Mouse (Mus musculus): Measurements from ENCODE around the gene Gsta4. TPM values are rescaled to one million over a fixed set of nuclear protein-coding genes. Genes with fewer than 3 reads are reported as not detected.
"Not testable (repeated sequence)": the region's sequence is repeated elsewhere in the genome, so short reads cannot be mapped to it uniquely, and the experiment has no call there.

The Gsta4 gene
- 33.3 and 40.6 TPM in 2 replicates for polyA plus RNA-seq (2014; fragmentation: Nextera tagmentation; extraction: Ambion mirVana)

- not testable (repeated sequence) for H3K4me1 ChIP-seq (replicated peaks; ENCODE audit: control insufficient read depth, insufficient read depth, low read length); DNase-seq (ENCODE audit: low spot score); H3K9me3 ChIP-seq (ENCODE audit: control insufficient read depth, low read length); H3K27ac ChIP-seq (ENCODE audit: low read depth, low read length); H3K36me3 ChIP-seq (ENCODE audit: control insufficient read depth, insufficient read depth, low read length); H3K4me3 ChIP-seq (ENCODE audit: low read depth, low read length); H3K27me3 ChIP-seq (replicated peaks; ENCODE audit: control insufficient read depth, insufficient read depth, low read length); ATAC-seq (replicated peaks; ENCODE audit: low FRiP score); H3K9ac ChIP-seq (ENCODE audit: low read depth, low read length); H3K4me2 ChIP-seq
- 95% methylated on average over 4 of the region's 7 CpGs for WGBS
Observed at GRCm38 (mm10) chr9:78182474-78182873, at the start of gene Gsta4. Gsta4 (plus strand) TSS chr9:78182774.

DNA sequence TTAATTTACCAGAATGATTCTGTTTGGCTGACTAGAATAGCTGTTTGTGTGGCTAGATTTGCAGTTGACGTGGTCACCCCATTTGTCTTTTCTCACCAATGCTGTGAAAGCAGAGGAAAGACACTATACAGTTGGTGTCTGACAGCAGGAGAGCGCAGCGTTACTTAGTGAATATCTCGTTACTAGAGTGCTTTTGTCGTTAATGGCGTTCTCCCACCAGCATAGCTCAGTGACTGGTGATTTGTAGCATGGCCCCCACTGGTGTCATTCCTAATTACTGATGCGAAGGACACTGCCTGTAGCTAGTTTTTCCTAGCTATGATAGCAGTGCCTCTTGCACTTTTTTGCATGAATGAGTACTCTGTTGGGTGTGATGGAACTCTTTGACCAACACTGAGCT lies 46.9 kb upstream of the Gsta4 start:
- Histone ChIP-seq H3K4me2 (no peak overlapping the region), H3K9ac (ENCODE audit: low read depth, low read length) (no peak overlapping the region), H3K4me3 (ENCODE audit: low read depth, low read length) (no peak overlapping the region), H3K4me1 (replicated peaks; ENCODE audit: control insufficient read depth, insufficient read depth, low read length) (no peaks in the 10 kb centered on the region), H3K27me3 (replicated peaks; ENCODE audit: control insufficient read depth, insufficient read depth, low read length) (no peaks in the 10 kb centered on the region), H3K27ac (ENCODE audit: low read depth, low read length) (no peak overlapping the region), H3K9me3 (ENCODE audit: control insufficient read depth, low read length) (no peaks in the 10 kb centered on the region), H3K36me3 (ENCODE audit: control insufficient read depth, insufficient read depth, low read length) (peaks cover 6% of the 10 kb centered on the region; the same call in 1 of the 2 replicates)
- no peak for ATAC-seq (replicated peaks; ENCODE audit: low FRiP score)
- DNase-seq (ENCODE audit: low spot score), result no peak
- WGBS, result 79% methylated on average over 7 of the region's 7 CpGs

DNA sequence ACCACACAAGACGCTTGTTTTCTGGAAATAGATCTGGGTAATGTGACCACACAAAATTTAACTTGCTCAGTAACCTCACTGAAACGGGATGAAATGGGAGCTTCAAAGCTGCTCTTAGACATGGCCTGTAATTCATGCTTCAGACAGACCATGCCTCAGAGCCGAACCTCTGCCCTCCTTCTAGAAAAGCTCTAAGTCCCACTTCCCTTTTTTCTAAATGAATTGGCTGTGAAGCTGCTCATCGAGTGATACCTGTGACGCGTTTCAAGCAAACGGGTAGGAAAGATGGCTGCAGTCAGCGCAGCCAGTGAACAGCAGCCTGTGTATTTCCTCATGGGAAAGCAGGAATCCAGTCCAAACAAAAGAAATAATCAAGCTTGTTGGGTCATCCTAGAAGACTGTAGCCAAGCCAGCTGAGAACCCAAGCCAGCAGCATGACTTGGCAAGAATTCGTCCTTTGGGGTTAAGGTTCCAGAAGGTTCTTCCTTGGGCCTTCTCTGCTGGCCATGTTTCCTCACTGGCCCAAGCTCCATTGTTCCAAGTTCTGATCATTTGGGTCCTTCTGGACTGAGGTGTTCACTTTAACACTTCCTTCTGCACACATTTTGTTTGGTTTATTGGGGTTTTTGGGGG lies 44.4 kb upstream of the Gsta4 start:
- Histone ChIP-seq H3K4me3 (ENCODE audit: low read depth, low read length) (no peak overlapping the region), H3K4me2 (no peak overlapping the region), H3K9me3 (ENCODE audit: control insufficient read depth, low read length) (peaks cover 3% of the 10 kb centered on the region; the same call in 1 of the 2 replicates), H3K36me3 (ENCODE audit: control insufficient read depth, insufficient read depth, low read length) (peaks cover 12% of the 10 kb centered on the region), H3K9ac (ENCODE audit: low read depth, low read length) (no peak overlapping the region), H3K4me1 (replicated peaks; ENCODE audit: control insufficient read depth, insufficient read depth, low read length) (no peaks in the 10 kb centered on the region), H3K27ac (ENCODE audit: low read depth, low read length) (no peak overlapping the region), H3K27me3 (replicated peaks; ENCODE audit: control insufficient read depth, insufficient read depth, low read length) (no peaks in the 10 kb centered on the region)
- DNase-seq (ENCODE audit: low spot score) (no peak), ATAC-seq (replicated peaks; ENCODE audit: low FRiP score) (no peak)
- 84% methylated on average over 9 of the region's 9 CpGs for WGBS

- H3K9me3 ChIP-seq (ENCODE audit: control insufficient read depth, low read length), result peaks cover 3% of the 10 kb centered on the region; the same call in 1 of the 2 replicates
- no peak overlapping the region for H3K4me3 ChIP-seq (ENCODE audit: low read depth, low read length)
- 86% methylated on average over 4 of the region's 4 CpGs for whole genome bisulfite sequencing
- no peak for ATAC-seq (replicated peaks; ENCODE audit: low FRiP score)
- H3K27ac ChIP-seq (ENCODE audit: low read depth, low read length), result no peak overlapping the region
- H3K9ac ChIP-seq (ENCODE audit: low read depth, low read length), result no peak overlapping the region
- peaks cover 9% of the 10 kb centered on the region for H3K36me3 ChIP-seq (ENCODE audit: control insufficient read depth, insufficient read depth, low read length)
- DNase-seq (ENCODE audit: low spot score), result no peak
- no peaks in the 10 kb centered on the region for H3K4me1 ChIP-seq (replicated peaks; ENCODE audit: control insufficient read depth, insufficient read depth, low read length)
- no peaks in the 10 kb centered on the region for H3K27me3 ChIP-seq (replicated peaks; ENCODE audit: control insufficient read depth, insufficient read depth, low read length)
- H3K4me2 ChIP-seq, result no peak overlapping the region
Observed at GRCm38 (mm10) chr9:78139463-78139862, 43.1 kb upstream of the Gsta4 start.

GRCm38 (mm10) chr9:78146099-78146498 lies 36.5 kb upstream of the Gsta4 start:
- Histone ChIP-seq H3K9ac (ENCODE audit: low read depth, low read length) (no peak overlapping the region), H3K36me3 (ENCODE audit: control insufficient read depth, insufficient read depth, low read length) (peaks cover 12% of the 10 kb centered on the region), H3K4me3 (ENCODE audit: low read depth, low read length) (no peak overlapping the region), H3K4me1 (replicated peaks; ENCODE audit: control insufficient read depth, insufficient read depth, low read length) (no peaks in the 10 kb centered on the region), H3K4me2 (no peak overlapping the region), H3K9me3 (ENCODE audit: control insufficient read depth, low read length) (peaks cover 3% of the 10 kb centered on the region; the same call in 1 of the 2 replicates), H3K27ac (ENCODE audit: low read depth, low read length) (no peak overlapping the region), H3K27me3 (replicated peaks; ENCODE audit: control insufficient read depth, insufficient read depth, low read length) (no peaks in the 10 kb centered on the region)
- no peak for DNase-seq (ENCODE audit: low spot score)
- 72% methylated on average over 4 of the region's 4 CpGs for WGBS
- no peak for ATAC-seq (replicated peaks; ENCODE audit: low FRiP score)

GRCm38 (mm10) chr9:78146627-78147026 lies 35.9 kb upstream of the Gsta4 start:
- H3K27me3 ChIP-seq (replicated peaks; ENCODE audit: control insufficient read depth, insufficient read depth, low read length), result no peaks in the 10 kb centered on the region
- H3K9me3 ChIP-seq (ENCODE audit: control insufficient read depth, low read length), result peaks cover 3% of the 10 kb centered on the region; the same call in 1 of the 2 replicates
- no peak overlapping the region for H3K4me3 ChIP-seq (ENCODE audit: low read depth, low read length)
- ATAC-seq (replicated peaks; ENCODE audit: low FRiP score) (no peak), DNase-seq (ENCODE audit: low spot score) (no peak)
- H3K36me3 ChIP-seq (ENCODE audit: control insufficient read depth, insufficient read depth, low read length), result peaks cover 11% of the 10 kb centered on the region; the same call in 1 of the 2 replicates
- H3K4me1 ChIP-seq (replicated peaks; ENCODE audit: control insufficient read depth, insufficient read depth, low read length), result no peaks in the 10 kb centered on the region
- no peak overlapping the region for H3K4me2 ChIP-seq
- 82% methylated on average over 6 of the region's 6 CpGs for WGBS
- no peak overlapping the region for H3K27ac ChIP-seq (ENCODE audit: low read depth, low read length)
- no peak overlapping the region for H3K9ac ChIP-seq (ENCODE audit: low read depth, low read length)

DNA sequence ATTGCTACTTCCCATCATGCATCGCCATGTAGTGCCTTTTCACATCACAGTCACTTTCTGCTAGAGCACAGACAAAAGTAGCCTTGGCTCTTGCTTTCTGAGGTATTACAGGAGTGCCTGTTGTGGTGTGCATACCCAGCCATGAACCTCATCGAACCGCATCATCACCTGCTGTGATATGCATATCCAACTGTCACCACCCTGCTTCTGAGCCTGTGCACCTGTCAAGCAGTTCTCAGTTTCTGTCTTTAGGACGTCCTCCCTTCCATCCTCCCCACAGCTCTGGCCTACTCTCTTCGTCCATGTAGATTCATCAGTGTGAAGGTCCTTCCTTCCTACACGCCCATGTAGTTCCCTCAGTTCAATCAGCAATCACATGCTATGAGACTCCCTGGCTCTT lies 34.4 kb upstream of the Gsta4 start:
- WGBS, result 89% methylated on average over 6 of the region's 6 CpGs
- no peak overlapping the region for H3K4me2 ChIP-seq
- H3K36me3 ChIP-seq (ENCODE audit: control insufficient read depth, insufficient read depth, low read length), result peaks cover 3% of the 10 kb centered on the region; the same call in 1 of the 2 replicates
- H3K9ac ChIP-seq (ENCODE audit: low read depth, low read length), result no peak overlapping the region
- H3K4me3 ChIP-seq (ENCODE audit: low read depth, low read length), result no peak overlapping the region
- H3K9me3 ChIP-seq (ENCODE audit: control insufficient read depth, low read length), result no peaks in the 10 kb centered on the region
- DNase-seq (ENCODE audit: low spot score) (no peak), ATAC-seq (replicated peaks; ENCODE audit: low FRiP score) (no peak)
- H3K27ac ChIP-seq (ENCODE audit: low read depth, low read length), result no peak overlapping the region
- H3K27me3 ChIP-seq (replicated peaks; ENCODE audit: control insufficient read depth, insufficient read depth, low read length), result no peaks in the 10 kb centered on the region
- H3K4me1 ChIP-seq (replicated peaks; ENCODE audit: control insufficient read depth, insufficient read depth, low read length), result no peaks in the 10 kb centered on the region

GRCm38 (mm10) chr9:78149770-78150169 lies 32.8 kb upstream of the Gsta4 start:
- H3K4me1 ChIP-seq (replicated peaks; ENCODE audit: control insufficient read depth, insufficient read depth, low read length); H3K9me3 ChIP-seq (ENCODE audit: control insufficient read depth, low read length); H3K27me3 ChIP-seq (replicated peaks; ENCODE audit: control insufficient read depth, insufficient read depth, low read length); H3K4me2 ChIP-seq; DNase-seq (ENCODE audit: low spot score); ATAC-seq (replicated peaks; ENCODE audit: low FRiP score); H3K36me3 ChIP-seq (ENCODE audit: control insufficient read depth, insufficient read depth, low read length); H3K9ac ChIP-seq (ENCODE audit: low read depth, low read length); H3K4me3 ChIP-seq (ENCODE audit: low read depth, low read length); H3K27ac ChIP-seq (ENCODE audit: low read depth, low read length): not testable (repeated sequence)
- 83% methylated on average over 2 of the region's 2 CpGs for WGBS

Measured in liver, embryonic 11.5 days (tissue).